Mouse (Mus musculus) small intestine, adult 2 months (tissue): ENCODE data around the gene Kansl1l.

Source experiments
- CTCF ChIP-seq: fragments of 200-500 bp; IDR thresholded peaks from 2 replicates; pipeline ENCODE4 v1.5.1; 2012; ENCODE audit warnings: low read depth, mild to moderate bottlenecking, control low read depth, inconsistent platforms, low read length, moderate library complexity, mixed read lengths; ENCODE audit not compliant: insufficient replicate concordance, insufficient read length; ENCODE audit errors: extremely low read depth
- POLR2A ChIP-seq: fragments of 200-500 bp; IDR thresholded peaks from 2 replicates; pipeline ENCODE4 v1.6.1; 2012; ENCODE audit warnings: low read depth, mild to moderate bottlenecking, control low read depth, inconsistent platforms, low read length, moderate library complexity

DNA sequence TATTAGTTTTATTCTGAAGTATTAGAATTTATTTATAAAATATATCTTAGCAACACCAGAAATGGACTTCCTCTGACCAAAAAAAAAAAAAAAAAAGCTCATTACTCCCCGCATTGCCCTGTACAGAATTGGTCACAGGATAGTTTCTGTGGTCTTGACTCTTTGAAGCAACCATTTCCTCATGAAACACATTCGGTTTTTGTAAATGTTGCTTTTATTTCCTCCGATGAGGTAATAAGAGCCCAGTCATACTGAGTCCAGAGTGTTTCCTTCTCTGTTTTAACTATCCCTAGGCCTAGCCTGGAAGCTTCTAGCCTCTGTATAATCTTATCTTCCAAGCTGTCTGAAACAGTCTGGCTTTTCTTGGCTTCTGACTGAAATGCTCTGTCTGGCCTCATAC, 104.5 kb downstream of the Kansl1l start:
- TF ChIP-seq CTCF (no peak), POLR2A (no peak)
